Mouse (Mus musculus) liver, embryonic 13.5 days (tissue): ENCODE results near the gene Mlf1. TPM values are rescaled to one million over a fixed set of nuclear protein-coding genes. Genes with fewer than 3 reads are reported as not detected.

Experiments used
- ATAC-seq: fragments of 200-750 bp; cut with Nextera tagmentation; 2 replicates; pipeline ENCODE4 v1.8.0; 2017; ENCODE audit warnings: low read depth, mild to moderate bottlenecking, moderate number of reproducible peaks, moderate library complexity
- DNase-seq: peaks from one replicate; pipeline ENCODE4 v3.0.0; 2022
- H3K27ac ChIP-seq: fragments of 300-500 bp; sonication (generic); 2 replicates; pipeline ENCODE4 v1.5.1; 2015; ENCODE audit warnings: moderate library complexity, mild to moderate bottlenecking, inconsistent platforms
- H3K27me3 ChIP-seq: fragments of 300-500 bp; sonication (generic); 2 replicates; pipeline ENCODE4 v1.6.1; 2015; ENCODE audit warnings: mild to moderate bottlenecking, inconsistent platforms
- H3K36me3 ChIP-seq: fragments of 300-500 bp; sonication (generic); 2 replicates; pipeline ENCODE4 v1.6.1; 2015; ENCODE audit warnings: mild to moderate bottlenecking, inconsistent platforms
- H3K4me1 ChIP-seq: fragments of 300-500 bp; sonication (generic); replicated peaks from 2 replicates; pipeline ENCODE4 v1.6.1; 2015; ENCODE audit warnings: inconsistent platforms
- H3K4me2 ChIP-seq: fragments of 300-500 bp; sonication (generic); 2 replicates; pipeline ENCODE4 v1.6.1; 2015; ENCODE audit warnings: inconsistent platforms, mild to moderate bottlenecking, moderate library complexity
- H3K4me3 ChIP-seq: fragments of 300-500 bp; sonication (generic); replicated peaks from 2 replicates; pipeline ENCODE4 v1.5.1; 2015; ENCODE audit warnings: mild to moderate bottlenecking, inconsistent platforms
- H3K9ac ChIP-seq: fragments of 300-500 bp; sonication (generic); 2 replicates; pipeline ENCODE4 v1.6.1; 2015; ENCODE audit warnings: mild to moderate bottlenecking, inconsistent platforms
- H3K9me3 ChIP-seq: fragments of 300-500 bp; sonication (generic); replicated peaks from 2 replicates; pipeline ENCODE4 v1.6.1; 2016; ENCODE audit warnings: inconsistent platforms
- WGBS: fragments of 180-500 bp; shearing (Covaris S2); methylation state at CpG from one replicate; pipeline ENCODE4 v1.1.7; 2015; ENCODE audit not compliant: insufficient replicate concordance; 5-methylcytosine and 5-hydroxymethylcytosine counted together
- polyA plus RNA-seq: library from polyadenylated mRNA; unstranded; fragments of >200 nt; fragmentation: Nextera tagmentation; extraction: Ambion mirVana; gene quantifications from 2 replicates; pipeline ENCODE4 v1.2.1, GENCODE M21; 2015

The Mlf1 gene
- polyA plus RNA-seq, 1 experiment from 2014 or later = 1.6 TPM

GRCm38 (mm10) chr3:67367481-67367880 lies 6.4 kb upstream of the Mlf1 start:
- Histone ChIP-seq H3K9me3 (no peaks in the 10 kb centered on the region), H3K4me2 (no peak overlapping the region), H3K27me3 (0 out of 2 replicates have a peak, but pooled peaks cover 4% of the 10 kb centered on the region), H3K4me1 (no peaks in the 10 kb centered on the region), H3K36me3 (no peaks in the 10 kb centered on the region), H3K27ac (no peak overlapping the region), H3K9ac (no peak overlapping the region), H3K4me3 (no peak overlapping the region)
- DNase-seq (no peak), ATAC-seq (no peak)
- 68% methylated on average over 6 of the region's 6 CpGs for WGBS

- Histone ChIP-seq H3K27me3 (peaks cover 20% of the 10 kb centered on the region), H3K9me3 (no peaks in the 10 kb centered on the region), H3K4me3 (no peak overlapping the region), H3K9ac (no peak overlapping the region), H3K4me1 (peaks cover 9% of the 10 kb centered on the region), H3K36me3 (no peaks in the 10 kb centered on the region), H3K4me2 (no peak overlapping the region), H3K27ac (no peak overlapping the region)
- 56% methylated on average over 5 of the region's 5 CpGs for whole genome bisulfite sequencing
- ATAC-seq (no peak), DNase-seq (no peak)
These were observed 4.4 kb upstream of the Mlf1 start for GRCm38 (mm10) chr3:67369407-67370079.

GRCm38 (mm10) chr3:67372194-67372593 lies 1.7 kb upstream of the Mlf1 start:
- no peak for ATAC-seq
- H3K4me1 ChIP-seq = peaks cover 9% of the 10 kb centered on the region
- no peak overlapping the region for H3K4me2 ChIP-seq
- H3K27me3 ChIP-seq = peaks cover 23% of the 10 kb centered on the region
- no peak overlapping the region for H3K4me3 ChIP-seq
- no peak overlapping the region for H3K27ac ChIP-seq
- no peaks in the 10 kb centered on the region for H3K36me3 ChIP-seq
- 50% methylated on average over 4 of the region's 4 CpGs for WGBS
- H3K9me3 ChIP-seq = no peaks in the 10 kb centered on the region
- no peak for DNase-seq
- no peak overlapping the region for H3K9ac ChIP-seq

- Histone ChIP-seq H3K27ac (no peak overlapping the region), H3K4me3 (no peak overlapping the region), H3K4me1 (peaks cover 9% of the 10 kb centered on the region), H3K9ac (no peak overlapping the region), H3K4me2 (no peak overlapping the region), H3K27me3 (peaks cover 23% of the 10 kb centered on the region), H3K9me3 (no peaks in the 10 kb centered on the region), H3K36me3 (no peaks in the 10 kb centered on the region)
- ATAC-seq (no peak), DNase-seq (no peak)
- WGBS = 33% methylated on average over 5 of the region's 5 CpGs
These were observed 1.1 kb upstream of the Mlf1 start for GRCm38 (mm10) chr3:67372781-67373180.

- no peaks in the 10 kb centered on the region for H3K9me3 ChIP-seq
- H3K27me3 ChIP-seq = peaks cover 23% of the 10 kb centered on the region
- peak overlapping the region; percentile 70 for H3K4me2 ChIP-seq
- 27% methylated on average over 7 of the region's 7 CpGs for WGBS
- H3K4me3 ChIP-seq = peak overlapping the region; percentile 43
- H3K36me3 ChIP-seq = no peaks in the 10 kb centered on the region
- DNase-seq (no peak), ATAC-seq (no peak)
- H3K4me1 ChIP-seq = peaks cover 9% of the 10 kb centered on the region
- H3K9ac ChIP-seq = peak overlapping the region; percentile 43; the same call in 1 of the 2 replicates
- no peak overlapping the region for H3K27ac ChIP-seq
These were observed 472 bp downstream of the Mlf1 start for GRCm38 (mm10) chr3:67374360-67374778.

GRCm38 (mm10) chr3:67375063-67375462 lies 1.2 kb downstream of the Mlf1 start, which contains the start of gene Gm17402:
Gene Gm17402, minus strand, starts transcription at chr3:67375163.
- peaks cover 9% of the 10 kb centered on the region for H3K4me1 ChIP-seq
- peak within 1 kb of the TSS; percentile 43 for H3K4me3 ChIP-seq
- H3K9me3 ChIP-seq = no peaks in the 10 kb centered on the region
- WGBS = 42% methylated on average over 3 of the region's 3 CpGs
- peak within 1 kb of the TSS; percentile 43; the same call in 1 of the 2 replicates for H3K9ac ChIP-seq
- H3K4me2 ChIP-seq = peak within 1 kb of the TSS; percentile 70
- peaks cover 23% of the 10 kb centered on the region for H3K27me3 ChIP-seq
- ATAC-seq (no peak), DNase-seq (no peak)
- H3K36me3 ChIP-seq = no peaks in the 10 kb centered on the region
- H3K27ac ChIP-seq = no peak within 1 kb of the TSS

- Histone ChIP-seq H3K4me3 (no peak overlapping the region), H3K36me3 (no peaks in the 10 kb centered on the region), H3K27ac (no peak overlapping the region), H3K4me1 (peaks cover 9% of the 10 kb centered on the region), H3K4me2 (no peak overlapping the region), H3K9me3 (no peaks in the 10 kb centered on the region), H3K27me3 (peaks cover 12% of the 10 kb centered on the region), H3K9ac (no peak overlapping the region)
- ATAC-seq = no peak
- no peak for DNase-seq
These were observed 4.3 kb downstream of the Mlf1 start for GRCm38 (mm10) chr3:67378215-67378614.

GRCm38 (mm10) chr3:67429338-67429998 lies 55.6 kb downstream of the Mlf1 start:
- Histone ChIP-seq H3K27me3 (no peaks in the 10 kb centered on the region), H3K27ac (no peak overlapping the region), H3K4me2 (peak overlapping the region; percentile 77), H3K4me1 (peaks cover 11% of the 10 kb centered on the region), H3K4me3 (peak overlapping the region; percentile 97), H3K9me3 (peaks cover 11% of the 10 kb centered on the region; the same call in 1 of the 2 replicates), H3K36me3 (peaks cover 27% of the 10 kb centered on the region), H3K9ac (no peak overlapping the region)
- 28% methylated on average over 8 of the region's 8 CpGs for WGBS
- DNase-seq (no peak), ATAC-seq (peak; percentile 37)

- H3K4me2 ChIP-seq = peak within 1 kb of the TSS; percentile 77
- peaks cover 30% of the 10 kb centered on the region for H3K36me3 ChIP-seq
- no peaks in the 10 kb centered on the region for H3K27me3 ChIP-seq
- H3K27ac ChIP-seq = no peak within 1 kb of the TSS
- peak; percentile 73 for DNase-seq
- peak; percentile 93 for ATAC-seq
- under 1% methylated on average over 24 of the region's 24 CpGs for WGBS
- peak within 1 kb of the TSS; percentile 90 for H3K9ac ChIP-seq
- H3K4me3 ChIP-seq = peak within 1 kb of the TSS; percentile 97
- H3K4me1 ChIP-seq = peaks cover 11% of the 10 kb centered on the region
- H3K9me3 ChIP-seq = peaks cover 11% of the 10 kb centered on the region; the same call in 1 of the 2 replicates
These were observed 56.1 kb downstream of the Mlf1 start, which contains the start of gene Gfm1 for GRCm38 (mm10) chr3:67429999-67430380. Gene Gfm1, plus strand, starts transcription at chr3:67430096.

- Histone ChIP-seq H3K4me1 (peaks cover 11% of the 10 kb centered on the region), H3K4me3 (no peak overlapping the region), H3K27me3 (no peaks in the 10 kb centered on the region), H3K9me3 (no peaks in the 10 kb centered on the region), H3K36me3 (peaks cover 63% of the 10 kb centered on the region), H3K4me2 (no peak overlapping the region), H3K9ac (no peak overlapping the region), H3K27ac (no peak overlapping the region)
- no peak for DNase-seq
- WGBS = 81% methylated on average over 6 of the region's 6 CpGs
- no peak for ATAC-seq
These were observed 60.1 kb downstream of the Mlf1 start for GRCm38 (mm10) chr3:67434011-67434410.

GRCm38 (mm10) chr3:67447143-67447542 lies 73.2 kb downstream of the Mlf1 start:
- Histone ChIP-seq H3K4me3 (no peak overlapping the region), H3K9ac (no peak overlapping the region), H3K27me3 (no peaks in the 10 kb centered on the region), H3K4me2 (no peak overlapping the region), H3K9me3 (no peaks in the 10 kb centered on the region), H3K36me3 (peaks cover 75% of the 10 kb centered on the region), H3K4me1 (no peaks in the 10 kb centered on the region), H3K27ac (no peak overlapping the region)
- ATAC-seq (no peak), DNase-seq (no peak)
- WGBS = 79% methylated on average over 2 of the region's 2 CpGs
